Mouse (Mus musculus) megakaryocyte-erythroid progenitor cell, adult 5 weeks (primary cell): ENCODE results near the gene Olfr1299. TPM values are rescaled to one million over a fixed set of nuclear protein-coding genes. Genes with fewer than 3 reads are reported as not detected.

Experiments
- polyA plus RNA-seq: library from polyadenylated mRNA; stranded (reverse); fragments of >175 nt; gene quantifications from 2 replicates; pipeline ENCODE4 v1.2.3, GENCODE M21; 2012

Gene Olfr1299
- polyA plus RNA-seq: not detected in 2 replicates

DNA sequence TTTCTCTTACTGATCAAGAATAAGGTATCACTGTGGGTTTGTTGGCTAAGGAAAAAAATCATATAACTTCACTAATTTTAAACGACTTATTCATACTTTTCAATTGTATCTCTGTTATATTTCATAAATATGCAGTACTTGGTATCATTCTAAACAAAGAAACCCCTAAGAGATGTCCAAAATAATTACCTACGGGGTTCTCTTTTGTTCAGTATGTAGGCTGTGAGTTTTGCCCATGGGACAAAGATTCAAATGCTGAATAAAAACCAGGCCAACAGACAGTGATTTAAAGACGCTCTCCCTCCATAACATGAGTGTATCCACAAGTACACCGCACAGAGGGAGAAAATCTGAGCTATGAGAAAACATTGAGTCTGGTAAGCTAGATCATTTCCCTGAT is at the start of gene Olfr1299:
TSS of gene Olfr1299 (plus strand) at position 301 of the 400 bp plus-strand sequence.

GRCm38 (mm10) chr2:111626397-111626796 is 34.8 kb upstream of the Olfr1299 start, which contains the start of gene Olfr1297:
Gene Olfr1297, minus strand, starts transcription at chr2:111626497.

GRCm38 (mm10) chr2:111649101-111649500 is 12.1 kb upstream of the Olfr1299 start, which contains the start of gene Olfr1298:
Gene Olfr1298, minus strand, starts transcription at chr2:111649201.

Other genes with a start within 250 kb of the Olfr1299 start
- not detected in 2 replicates for gene Olfr1286, start 238.3 kb upstream of the Olfr1299 start, polyA plus RNA-seq
- gene Olfr1287, start 212.3 kb upstream of the Olfr1299 start, polyA plus RNA-seq: not detected in 2 replicates
- not detected in 2 replicates for gene Olfr1288, start 187.3 kb upstream of the Olfr1299 start, polyA plus RNA-seq
- gene Olfr1289, start 180.6 kb upstream of the Olfr1299 start, polyA plus RNA-seq: not detected in 2 replicates
- gene Olfr1290, start 167.6 kb upstream of the Olfr1299 start, polyA plus RNA-seq: not detected in 2 replicates
- gene Olfr1291-ps1, start 164.2 kb upstream of the Olfr1299 start, polyA plus RNA-seq: not detected in 2 replicates
- gene Olfr1293-ps, start 136.2 kb upstream of the Olfr1299 start, polyA plus RNA-seq: not detected in 2 replicates
- not detected in 2 replicates for gene Olfr1294, start 121.1 kb upstream of the Olfr1299 start, polyA plus RNA-seq
- gene Olfr1295, start 91.7 kb upstream of the Olfr1299 start, polyA plus RNA-seq: not detected in 2 replicates
- not detected in 2 replicates for gene Olfr1297, start 34.9 kb upstream of the Olfr1299 start, polyA plus RNA-seq
- gene Olfr1298, start 12.2 kb upstream of the Olfr1299 start, polyA plus RNA-seq: not detected in 2 replicates
- not detected in 2 replicates for gene Olfr1301, start 89.6 kb downstream of the Olfr1299 start, polyA plus RNA-seq
- gene Olfr1302, start 116.0 kb downstream of the Olfr1299 start, polyA plus RNA-seq: not detected in 2 replicates
- not detected in 2 replicates for gene Olfr1303, start 158.9 kb downstream of the Olfr1299 start, polyA plus RNA-seq
- not detected in 2 replicates for gene Olfr1305, start 215.7 kb downstream of the Olfr1299 start, polyA plus RNA-seq